Mouse (Mus musculus) common myeloid progenitor, adult 5-6 weeks (primary cell): ENCODE data around the gene Ntrk2. TPM values are rescaled to one million over a fixed set of nuclear protein-coding genes. Genes with fewer than 3 reads are reported as not detected.

Experiments
- ATAC-seq: replicated peaks from 2 replicates; pipeline ENCODE4 v1.8.0; 2016; ENCODE audit warnings: low read depth, mild to moderate bottlenecking, moderate TSS enrichment, inconsistent platforms; ENCODE audit not compliant: poor library complexity, severe bottlenecking
- total RNA-seq: library from RNA; stranded (forward); fragments of 200-1000, 187-1606 nt; gene quantifications from 2 replicates; pipeline ENCODE4 v1.2.3, GENCODE M21; 2017

Gene Ntrk2
- total RNA-seq, 1 experiment from 2014 or later, result not detected

DNA sequence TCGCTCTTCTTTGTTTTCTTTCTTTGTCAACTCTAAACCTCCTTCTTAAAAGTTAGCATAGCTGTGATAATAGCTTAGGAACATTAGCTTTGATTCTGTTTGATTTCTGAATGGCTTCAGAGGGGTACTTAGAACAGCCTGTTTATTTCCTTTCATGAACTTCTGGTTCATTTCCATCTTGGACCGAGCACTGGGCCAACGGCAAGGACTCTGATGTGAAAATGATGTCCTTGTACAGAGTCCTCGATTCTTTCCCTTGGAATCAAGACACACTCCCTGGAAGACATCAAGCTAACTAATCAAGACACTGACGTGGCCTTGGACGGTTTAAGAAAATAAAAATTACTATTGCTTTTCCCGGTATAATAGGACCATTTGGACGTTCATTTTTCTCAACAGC, 31.7 kb downstream of the Ntrk2 start:
- ATAC-seq, result no peak

- ATAC-seq, result no peak
Measured at GRCm38 (mm10) chr13:58840731-58841359, 34.5 kb downstream of the Ntrk2 start.

- ATAC-seq, result no peak
Measured at GRCm38 (mm10) chr13:58843826-58844225, 37.5 kb downstream of the Ntrk2 start.

- ATAC-seq, result no peak
Measured at GRCm38 (mm10) chr13:58848578-58848977, 42.2 kb downstream of the Ntrk2 start.

DNA sequence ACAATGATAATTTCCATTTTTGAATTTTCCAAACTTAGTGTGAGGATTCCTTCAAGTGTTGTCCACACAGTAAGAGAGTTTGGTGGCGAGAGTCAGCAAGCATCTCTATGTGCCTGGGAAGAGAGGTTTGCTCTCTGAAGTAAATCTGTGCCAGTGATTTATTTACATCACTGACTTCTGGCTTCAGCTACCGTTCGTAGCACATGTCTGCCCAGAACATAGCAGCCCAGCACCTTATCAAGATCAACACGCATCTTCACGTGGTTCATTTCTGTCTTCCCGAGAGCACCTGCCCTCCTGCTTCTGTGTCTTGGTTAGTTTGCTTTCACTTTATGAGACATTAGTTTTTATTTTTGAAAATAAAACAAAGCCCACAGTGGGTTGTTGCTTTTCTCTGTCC, 47.3 kb downstream of the Ntrk2 start:
- ATAC-seq, result no peak

- ATAC-seq, result no peak
Measured at GRCm38 (mm10) chr13:58866239-58866638, 59.9 kb downstream of the Ntrk2 start.

DNA sequence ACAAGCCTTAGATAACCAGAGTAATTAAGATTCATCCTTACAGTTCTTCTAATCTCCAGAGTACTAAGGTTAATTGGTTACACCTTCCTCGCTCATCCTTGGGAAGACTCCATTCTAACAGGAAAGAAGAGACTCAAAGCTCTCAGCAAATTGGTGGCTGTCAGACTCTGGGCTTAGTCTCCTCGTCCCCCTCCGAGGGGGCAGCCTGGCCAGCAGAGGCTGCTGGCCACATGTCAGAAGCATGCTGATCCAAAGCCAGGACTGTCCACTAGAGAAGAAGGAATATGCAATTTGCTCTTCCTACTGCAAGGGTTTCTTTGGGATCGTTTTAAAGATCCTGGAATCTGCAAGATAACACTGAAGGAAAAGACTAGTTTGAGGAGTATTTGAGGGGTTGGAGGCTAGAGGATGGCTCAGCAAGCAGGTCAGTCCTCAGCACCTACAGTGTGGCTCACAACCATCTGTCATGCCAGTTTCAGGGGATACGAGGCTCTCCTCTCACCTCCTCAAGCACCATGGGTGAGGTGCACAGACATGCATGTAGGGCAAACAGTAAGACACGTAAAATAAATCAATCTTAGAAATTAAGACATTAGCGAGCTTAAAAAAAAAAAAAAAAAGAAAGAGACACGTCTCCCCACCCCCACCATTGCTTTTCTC, 60.5 kb downstream of the Ntrk2 start:
- ATAC-seq, result no peak

DNA sequence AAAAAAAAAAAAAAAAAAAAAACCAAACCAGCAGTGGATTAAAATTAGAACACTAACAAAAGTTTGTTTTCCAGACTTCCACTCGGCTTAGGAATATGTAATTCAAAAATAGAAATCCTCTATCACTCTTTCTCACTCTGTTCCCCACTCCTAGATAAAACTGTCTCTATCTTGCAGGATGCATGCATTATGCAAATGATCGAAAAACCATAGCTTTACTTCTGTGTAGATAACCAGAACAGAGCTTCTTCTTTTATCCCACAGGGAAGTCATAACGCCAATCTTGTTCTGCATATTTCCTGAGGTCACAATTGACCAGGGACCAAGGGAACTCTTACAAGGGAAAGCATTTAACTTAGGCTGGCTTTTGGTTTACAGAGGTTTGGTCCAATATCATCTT, 76.1 kb downstream of the Ntrk2 start:
- ATAC-seq, result no peak

GRCm38 (mm10) chr13:58882916-58883315, 76.5 kb downstream of the Ntrk2 start:
- ATAC-seq, result no peak

DNA sequence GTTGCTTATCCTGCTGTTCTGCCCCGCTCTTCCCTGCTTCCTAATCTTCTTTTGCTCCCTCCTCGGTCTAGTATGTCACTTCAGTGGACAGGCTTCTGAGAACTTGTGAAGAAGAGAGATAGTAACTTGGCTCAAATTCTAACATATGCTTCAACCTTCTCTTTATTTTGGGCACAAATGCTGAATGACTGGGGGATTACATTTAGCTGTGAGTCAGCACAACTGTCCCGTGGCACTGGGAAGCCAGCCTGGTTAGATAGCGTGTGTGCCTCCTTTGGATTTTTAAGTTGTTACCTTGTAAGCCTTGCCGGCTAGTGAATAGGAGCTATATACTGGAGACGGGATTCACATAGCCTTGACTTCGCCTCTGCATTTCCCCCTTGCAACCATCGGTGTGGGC, 79.7 kb downstream of the Ntrk2 start:
- no peak for ATAC-seq

GRCm38 (mm10) chr13:58896254-58896910, 90.0 kb downstream of the Ntrk2 start:
- ATAC-seq, result no peak

- no peak for ATAC-seq
Measured at GRCm38 (mm10) chr13:58899337-58899736, 93.0 kb downstream of the Ntrk2 start.

DNA sequence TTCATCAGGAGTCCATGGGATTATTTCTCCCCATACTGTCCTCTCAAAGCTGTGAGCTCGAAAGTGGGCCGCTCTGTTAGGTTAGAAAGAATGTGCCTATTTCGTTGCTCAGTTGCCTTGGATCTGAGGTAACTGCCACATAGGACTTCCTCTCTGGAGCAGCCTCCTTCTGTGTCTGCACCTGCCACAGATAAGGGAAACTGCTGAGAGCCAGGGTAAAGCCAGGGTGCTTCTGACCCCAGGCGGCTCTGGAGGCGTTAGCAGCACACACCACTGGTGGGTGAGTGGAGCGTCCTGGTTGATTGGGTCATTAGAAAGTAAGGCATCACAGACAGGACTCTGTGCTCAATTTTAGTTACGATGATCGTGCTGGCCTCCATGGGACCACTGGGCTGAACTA, 95.9 kb downstream of the Ntrk2 start:
- no peak for ATAC-seq

DNA sequence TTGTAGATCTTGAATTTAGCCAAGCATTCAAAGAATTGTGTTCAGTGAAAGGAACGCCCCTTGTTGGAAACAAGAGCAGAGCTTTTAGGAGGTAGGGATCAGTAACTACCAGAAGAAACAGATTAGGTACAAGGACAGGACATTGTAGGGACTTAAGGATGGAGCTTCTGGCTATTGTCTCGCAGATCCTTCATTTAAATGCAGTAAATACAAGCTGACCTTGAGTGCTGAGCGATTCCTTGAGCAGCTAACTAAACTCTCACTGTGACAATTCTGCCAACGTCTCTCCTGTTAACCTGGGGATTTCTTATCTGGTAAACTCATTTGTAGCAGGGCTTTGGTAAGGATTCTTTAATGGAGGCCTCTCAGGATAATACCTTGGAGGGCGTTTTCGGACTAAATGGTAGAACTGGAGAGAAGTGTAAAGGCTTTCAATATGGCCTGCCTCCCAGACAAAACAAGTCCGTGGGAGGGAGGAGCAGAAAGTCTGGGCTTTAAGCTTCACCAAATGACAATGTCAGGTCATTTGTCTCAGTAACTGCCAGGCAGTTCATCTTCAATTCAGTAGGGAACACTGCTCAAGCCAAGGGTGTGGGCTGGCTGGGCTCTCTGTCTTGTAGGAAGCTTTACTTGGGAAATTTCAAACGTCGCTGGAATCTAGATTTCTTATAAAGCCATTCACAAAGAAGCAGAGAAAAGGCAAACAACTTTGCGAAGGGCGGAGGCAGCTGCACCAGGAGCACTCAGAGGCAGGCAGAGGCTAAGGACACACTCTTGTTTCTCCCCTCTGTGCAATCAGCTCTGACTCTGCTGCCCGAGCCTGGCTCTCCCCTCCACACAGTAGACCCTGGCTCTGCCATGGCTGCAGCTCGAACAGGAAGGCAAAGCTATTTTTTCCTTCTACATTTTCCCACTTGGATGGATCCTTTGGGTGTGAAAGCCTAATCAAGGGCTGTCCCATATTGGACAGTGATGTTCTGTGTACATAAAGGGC, 98.7 kb downstream of the Ntrk2 start:
- no peak for ATAC-seq

DNA sequence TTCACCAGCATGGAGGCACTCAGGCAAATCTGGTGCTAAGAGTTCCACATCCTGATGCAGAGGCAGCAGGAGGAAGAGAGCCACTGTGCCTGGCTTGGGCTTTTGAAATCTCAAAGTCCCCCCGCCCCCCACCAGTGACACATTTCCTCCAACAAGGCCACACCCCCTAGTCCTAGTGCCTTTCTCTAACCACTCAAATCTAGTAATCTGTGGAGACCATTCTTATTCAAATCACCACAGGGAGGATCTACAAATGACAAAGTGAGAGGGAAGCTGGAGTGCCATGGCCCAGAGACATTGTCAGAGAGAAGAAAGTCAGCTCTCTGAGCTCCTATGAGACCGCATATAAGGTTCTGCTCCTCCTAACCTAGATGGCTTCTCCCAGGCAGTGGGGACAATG, 105.6 kb downstream of the Ntrk2 start:
- no peak for ATAC-seq

GRCm38 (mm10) chr13:58912559-58912958, 106.2 kb downstream of the Ntrk2 start:
- no peak for ATAC-seq

GRCm38 (mm10) chr13:58914061-58914814, 107.9 kb downstream of the Ntrk2 start:
- no peak for ATAC-seq

DNA sequence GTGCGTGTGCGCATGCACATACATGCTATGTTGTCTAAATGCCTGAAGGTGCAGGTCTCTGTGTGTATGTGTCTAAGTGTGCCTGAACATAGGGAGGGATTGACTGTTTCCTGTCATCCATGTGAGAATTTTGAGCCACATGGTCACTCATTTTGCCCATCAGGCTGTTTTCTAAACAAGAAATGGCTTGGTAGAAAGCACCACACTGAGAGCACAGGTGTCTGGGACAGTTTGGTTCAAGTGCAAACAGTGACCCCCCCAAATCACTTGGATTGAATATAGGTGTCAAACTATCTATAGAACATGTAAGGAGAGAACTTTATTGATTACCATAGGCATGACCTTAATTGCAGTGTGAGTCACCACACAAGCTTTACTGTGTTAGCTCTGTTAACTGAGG, 110.0 kb downstream of the Ntrk2 start:
- no peak for ATAC-seq

DNA sequence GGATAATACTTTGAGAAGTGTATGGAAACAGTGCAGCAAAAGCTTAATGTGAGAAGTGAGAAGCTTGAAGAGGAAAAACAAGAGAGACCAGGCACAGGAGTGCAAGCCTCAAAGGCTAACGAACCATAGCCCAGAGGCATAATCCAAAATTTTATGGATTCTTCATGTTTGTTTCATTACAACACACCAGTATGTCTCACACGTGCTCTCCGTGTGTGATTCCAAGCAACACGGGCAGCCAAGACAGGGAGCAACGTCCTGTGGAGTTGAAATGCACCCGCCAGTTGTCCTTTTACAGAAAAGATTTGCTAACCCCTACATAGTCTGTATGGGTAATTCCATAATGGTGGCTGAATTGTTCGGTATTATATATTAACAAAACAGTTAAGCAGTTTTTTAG, 113.9 kb downstream of the Ntrk2 start:
- ATAC-seq, result no peak

- no peak for ATAC-seq
Measured at GRCm38 (mm10) chr13:58921255-58921654, 114.9 kb downstream of the Ntrk2 start.
